Mouse (Mus musculus): ENCODE data around the gene Smim1. TPM values are rescaled to one million over a fixed set of nuclear protein-coding genes. Genes with fewer than 3 reads are reported as not detected.

The Smim1 gene
- polyA plus RNA-seq, 1 experiment from 2014 or later, result 10.2 TPM

GRCm38 (mm10) chr4:154012132-154012882 lies 13.7 kb downstream of the Smim1 start:
- H3K4me3 ChIP-seq (ENCODE audit: low read depth, low read length), result peak overlapping the region; percentile 100
- WGBS, result 3% methylated on average over 46 of the region's 55 CpGs
- DNase-seq (ENCODE audit: low spot score) (peak; percentile 60), ATAC-seq (replicated peaks; ENCODE audit: low FRiP score) (peak; percentile 16; the same call in 1 of the 2 replicates)
- peak overlapping the region; percentile 98 for H3K4me2 ChIP-seq (ENCODE audit: low read depth, low read length, severe bottlenecking)
- no peak overlapping the region for H3K27ac ChIP-seq (ENCODE audit: low read depth, low read length)
- H3K4me1 ChIP-seq (replicated peaks; ENCODE audit: control insufficient read depth, insufficient read depth, low read length), result peaks cover 10% of the 10 kb centered on the region; the same call in 1 of the 2 replicates
- no peaks in the 10 kb centered on the region for H3K9me3 ChIP-seq (ENCODE audit: control insufficient read depth, low read length)
- H3K9ac ChIP-seq (ENCODE audit: low read length), result peak overlapping the region; percentile 87
- no peaks in the 10 kb centered on the region for H3K27me3 ChIP-seq (ENCODE audit: control insufficient read depth, insufficient read depth, low read length)
- H3K36me3 ChIP-seq (ENCODE audit: control insufficient read depth, insufficient read depth, low read length), result peaks cover 1% of the 10 kb centered on the region; the same call in 1 of the 2 replicates

- DNase-seq (ENCODE audit: low spot score) (peak; percentile 90), ATAC-seq (replicated peaks; ENCODE audit: low FRiP score) (peak; percentile 92)
- H3K4me3 ChIP-seq (ENCODE audit: low read depth, low read length), result peak within 1 kb of the TSS; percentile 100
- no peaks in the 10 kb centered on the region for H3K9me3 ChIP-seq (ENCODE audit: control insufficient read depth, low read length)
- WGBS, result under 1% methylated on average over 54 of the region's 59 CpGs
- no peaks in the 10 kb centered on the region; the same call in 1 of the 2 replicates for H3K36me3 ChIP-seq (ENCODE audit: control insufficient read depth, insufficient read depth, low read length)
- H3K4me1 ChIP-seq (replicated peaks; ENCODE audit: control insufficient read depth, insufficient read depth, low read length), result peaks cover 10% of the 10 kb centered on the region; the same call in 1 of the 2 replicates
- peak within 1 kb of the TSS; percentile 87 for H3K9ac ChIP-seq (ENCODE audit: low read length)
- peak within 1 kb of the TSS; percentile 98 for H3K4me2 ChIP-seq (ENCODE audit: low read depth, low read length, severe bottlenecking)
- H3K27me3 ChIP-seq (ENCODE audit: control insufficient read depth, insufficient read depth, low read length), result no peaks in the 10 kb centered on the region
- no peak within 1 kb of the TSS for H3K27ac ChIP-seq (ENCODE audit: low read depth, low read length)
These were observed 14.4 kb downstream of the Smim1 start, which contains the start of gene Lrrc47 for GRCm38 (mm10) chr4:154011646-154012089. Gene Lrrc47, plus strand, starts transcription at chr4:154011731.

- 28% methylated on average over 13 of the region's 13 CpGs for WGBS
- H3K4me3 ChIP-seq (ENCODE audit: low read depth, low read length), result peak overlapping the region; percentile 100
- H3K27ac ChIP-seq (ENCODE audit: low read depth, low read length), result no peak overlapping the region
- no peaks in the 10 kb centered on the region for H3K27me3 ChIP-seq (ENCODE audit: control insufficient read depth, insufficient read depth, low read length)
- H3K4me2 ChIP-seq (ENCODE audit: low read depth, low read length, severe bottlenecking), result peak overlapping the region; percentile 98
- no peaks in the 10 kb centered on the region; the same call in 1 of the 2 replicates for H3K36me3 ChIP-seq (ENCODE audit: control insufficient read depth, insufficient read depth, low read length)
- ATAC-seq (replicated peaks; ENCODE audit: low FRiP score), result peak; percentile 22
- DNase-seq (ENCODE audit: low spot score), result no peak
- no peaks in the 10 kb centered on the region for H3K9me3 ChIP-seq (ENCODE audit: control insufficient read depth, low read length)
- peak overlapping the region; percentile 87 for H3K9ac ChIP-seq (ENCODE audit: low read length)
- peaks cover 10% of the 10 kb centered on the region; the same call in 1 of the 2 replicates for H3K4me1 ChIP-seq (replicated peaks; ENCODE audit: control insufficient read depth, insufficient read depth, low read length)
These were observed 15.0 kb downstream of the Smim1 start for GRCm38 (mm10) chr4:154010907-154011645.

GRCm38 (mm10) chr4:154007759-154008158 lies 18.3 kb downstream of the Smim1 start:
- Histone ChIP-seq H3K9me3 (ENCODE audit: control insufficient read depth, low read length) (no peaks in the 10 kb centered on the region), H3K36me3 (ENCODE audit: control insufficient read depth, insufficient read depth, low read length) (no peaks in the 10 kb centered on the region), H3K27me3 (ENCODE audit: control insufficient read depth, insufficient read depth, low read length) (no peaks in the 10 kb centered on the region), H3K4me3 (ENCODE audit: low read depth, low read length) (no peak overlapping the region), H3K27ac (ENCODE audit: low read depth, low read length) (no peak overlapping the region), H3K9ac (ENCODE audit: low read length) (no peak overlapping the region), H3K4me1 (replicated peaks; ENCODE audit: control insufficient read depth, insufficient read depth, low read length) (peaks cover 5% of the 10 kb centered on the region; the same call in 1 of the 2 replicates), H3K4me2 (ENCODE audit: low read depth, low read length, severe bottlenecking) (no peak overlapping the region)
- ATAC-seq (replicated peaks; ENCODE audit: low FRiP score), result no peak
- 83% methylated on average over 4 of the region's 4 CpGs for WGBS
- DNase-seq (ENCODE audit: low spot score), result no peak

- DNase-seq (ENCODE audit: low spot score) (no peak), ATAC-seq (replicated peaks; ENCODE audit: low FRiP score) (no peak)
- 82% methylated on average over 6 of the region's 6 CpGs for WGBS
- no peak overlapping the region for H3K27ac ChIP-seq (ENCODE audit: low read depth, low read length)
- no peak overlapping the region for H3K4me3 ChIP-seq (ENCODE audit: low read depth, low read length)
- no peaks in the 10 kb centered on the region for H3K36me3 ChIP-seq (ENCODE audit: control insufficient read depth, insufficient read depth, low read length)
- no peak overlapping the region for H3K9ac ChIP-seq (ENCODE audit: low read length)
- H3K9me3 ChIP-seq (ENCODE audit: control insufficient read depth, low read length), result no peaks in the 10 kb centered on the region
- H3K4me2 ChIP-seq (ENCODE audit: low read depth, low read length, severe bottlenecking), result no peak overlapping the region
- no peaks in the 10 kb centered on the region for H3K27me3 ChIP-seq (ENCODE audit: control insufficient read depth, insufficient read depth, low read length)
- H3K4me1 ChIP-seq (replicated peaks; ENCODE audit: control insufficient read depth, insufficient read depth, low read length), result no peaks in the 10 kb centered on the region
These were observed 19.8 kb downstream of the Smim1 start for GRCm38 (mm10) chr4:154006264-154006663.

GRCm38 (mm10) chr4:154005488-154005887 lies 20.5 kb downstream of the Smim1 start:
- Histone ChIP-seq H3K4me3 (ENCODE audit: low read depth, low read length) (no peak overlapping the region), H3K9me3 (ENCODE audit: control insufficient read depth, low read length) (no peaks in the 10 kb centered on the region), H3K4me2 (ENCODE audit: low read depth, low read length, severe bottlenecking) (no peak overlapping the region), H3K27ac (ENCODE audit: low read depth, low read length) (no peak overlapping the region), H3K4me1 (replicated peaks; ENCODE audit: control insufficient read depth, insufficient read depth, low read length) (no peaks in the 10 kb centered on the region), H3K9ac (ENCODE audit: low read length) (no peak overlapping the region), H3K36me3 (ENCODE audit: control insufficient read depth, insufficient read depth, low read length) (no peaks in the 10 kb centered on the region), H3K27me3 (ENCODE audit: control insufficient read depth, insufficient read depth, low read length) (no peaks in the 10 kb centered on the region)
- ATAC-seq (replicated peaks; ENCODE audit: low FRiP score) (no peak), DNase-seq (ENCODE audit: low spot score) (no peak)
- WGBS, result 80% methylated on average over 5 of the region's 5 CpGs

GRCm38 (mm10) chr4:153993505-153993904 lies 32.5 kb downstream of the Smim1 start:
- no peaks in the 10 kb centered on the region for H3K27me3 ChIP-seq (ENCODE audit: control insufficient read depth, insufficient read depth, low read length)
- no peak overlapping the region for H3K9ac ChIP-seq (ENCODE audit: low read length)
- no peak overlapping the region for H3K4me2 ChIP-seq (ENCODE audit: low read depth, low read length, severe bottlenecking)
- no peaks in the 10 kb centered on the region for H3K9me3 ChIP-seq (ENCODE audit: control insufficient read depth, low read length)
- no peak overlapping the region for H3K27ac ChIP-seq (ENCODE audit: low read depth, low read length)
- peaks cover 7% of the 10 kb centered on the region for H3K36me3 ChIP-seq (ENCODE audit: control insufficient read depth, insufficient read depth, low read length)
- no peak overlapping the region for H3K4me3 ChIP-seq (ENCODE audit: low read depth, low read length)
- H3K4me1 ChIP-seq (replicated peaks; ENCODE audit: control insufficient read depth, insufficient read depth, low read length), result no peaks in the 10 kb centered on the region
- 89% methylated on average over 8 of the region's 8 CpGs for WGBS
- no peak for DNase-seq (ENCODE audit: low spot score)
- no peak for ATAC-seq (replicated peaks; ENCODE audit: low FRiP score)

GRCm38 (mm10) chr4:153992715-153993114 lies 33.3 kb downstream of the Smim1 start:
- peaks cover 10% of the 10 kb centered on the region for H3K36me3 ChIP-seq (ENCODE audit: control insufficient read depth, insufficient read depth, low read length)
- 94% methylated on average over 10 of the region's 10 CpGs for WGBS
- no peak overlapping the region for H3K27ac ChIP-seq (ENCODE audit: low read depth, low read length)
- no peak overlapping the region for H3K4me2 ChIP-seq (ENCODE audit: low read depth, low read length, severe bottlenecking)
- no peak overlapping the region for H3K9ac ChIP-seq (ENCODE audit: low read length)
- H3K9me3 ChIP-seq (ENCODE audit: control insufficient read depth, low read length), result no peaks in the 10 kb centered on the region
- ATAC-seq (replicated peaks; ENCODE audit: low FRiP score), result no peak
- H3K4me1 ChIP-seq (replicated peaks; ENCODE audit: control insufficient read depth, insufficient read depth, low read length), result no peaks in the 10 kb centered on the region
- DNase-seq (ENCODE audit: low spot score), result no peak
- no peaks in the 10 kb centered on the region for H3K27me3 ChIP-seq (ENCODE audit: control insufficient read depth, insufficient read depth, low read length)
- no peak overlapping the region for H3K4me3 ChIP-seq (ENCODE audit: low read depth, low read length)
